Mouse (Mus musculus) liver, adult 2 months (tissue): ENCODE measurements around the gene Dnmt3a. TPM values are rescaled to one million over a fixed set of nuclear protein-coding genes. Genes with fewer than 3 reads are reported as not detected.

Experiments
- DNase-seq: peaks from one replicate; pipeline ENCODE4 v3.0.0-alpha.2; 2011; ENCODE audit warnings: low read depth, low spot score; ENCODE audit errors: extremely low read depth
- H3K27ac ChIP-seq: fragments of 200-500 bp; replicated peaks from 2 replicates; pipeline ENCODE4 v1.5.1; 2012; ENCODE audit warnings: low read depth, mild to moderate bottlenecking, control low read depth, inconsistent platforms, low read length; ENCODE audit not compliant: insufficient read depth
- H3K27me3 ChIP-seq: fragments of 200-500 bp; 2 replicates; pipeline ENCODE4 v1.6.1; 2012; ENCODE audit warnings: mild to moderate bottlenecking, moderate library complexity, low read length, inconsistent platforms; ENCODE audit not compliant: control insufficient read depth, insufficient read depth
- H3K36me3 ChIP-seq: fragments of 200-500 bp; 2 replicates; pipeline ENCODE4 v1.6.1; 2012; ENCODE audit warnings: low read length, inconsistent platforms; ENCODE audit not compliant: control insufficient read depth, insufficient read depth
- H3K4me1 ChIP-seq: fragments of 200-500 bp; 2 replicates; pipeline ENCODE4 v1.6.1; 2011; ENCODE audit warnings: low read length; ENCODE audit not compliant: control insufficient read depth, insufficient read depth
- H3K4me3 ChIP-seq: fragments of 200-500 bp; 2 replicates; pipeline ENCODE4 v1.5.1; 2011; ENCODE audit warnings: low read depth, mild to moderate bottlenecking, control low read depth, low read length, moderate library complexity; ENCODE audit not compliant: insufficient read depth
- H3K79me2 ChIP-seq: fragments of 200-500 bp; 2 replicates; pipeline ENCODE4 v1.6.1; 2012; ENCODE audit warnings: inconsistent platforms, mild to moderate bottlenecking, low read length, moderate library complexity; ENCODE audit not compliant: control insufficient read depth, insufficient read depth
- H3K9ac ChIP-seq: fragments of 200-500 bp; 2 replicates; pipeline ENCODE4 v1.6.1; 2012; ENCODE audit warnings: low read depth, mild to moderate bottlenecking, control low read depth, inconsistent platforms, low read length
- CTCF ChIP-seq: fragments of 200-500 bp; IDR thresholded peaks from 2 replicates; pipeline ENCODE4 v1.5.1; 2011; ENCODE audit warnings: low read depth, low read length, control low read depth
- POLR2A ChIP-seq: fragments of 200-500 bp; IDR thresholded peaks from 2 replicates; pipeline ENCODE4 v1.6.1; 2011; ENCODE audit warnings: low read length, control low read depth; ENCODE audit not compliant: insufficient read depth; ENCODE audit errors: extremely low read depth
- WGBS: fragments of 180-500 bp; shearing (Covaris S2); methylation state at CpG from one replicate; pipeline ENCODE4 v1.1.7; 2018; 5-methylcytosine and 5-hydroxymethylcytosine counted together
- polyA plus RNA-seq: library from polyadenylated mRNA; depleted of rRNA; stranded (reverse); fragments of >200 nt; gene quantifications from 2 replicates; pipeline ENCODE4 v1.2.3, GENCODE M21; 2012
- total RNA-seq: library from RNA; depleted of rRNA; stranded (reverse); fragments of >200 nt; gene quantifications from 2 replicates; pipeline ENCODE4 v1.2.3, GENCODE M21; 2014

The Dnmt3a gene
- total and polyA plus RNA-seq, 2 experiments, result 4.0 to 7.9 TPM

- Histone ChIP-seq H3K4me3 (no peak overlapping the region), H3K27me3 (no peaks in the 10 kb centered on the region), H3K36me3 (peaks cover 6% of the 10 kb centered on the region; the same call in 1 of the 2 replicates), H3K4me1 (peaks cover 4% of the 10 kb centered on the region; the same call in 1 of the 2 replicates), H3K27ac (no peak overlapping the region), H3K79me2 (no peaks in the 10 kb centered on the region), H3K9ac (no peak overlapping the region)
- WGBS, result 92% methylated on average over 4 of the region's 4 CpGs
- no peak for DNase-seq
- TF ChIP-seq CTCF (no peak), POLR2A (no peak)
These were observed 71.6 kb downstream of the Dnmt3a start for GRCm38 (mm10) chr12:3877376-3877775.

- no peak for DNase-seq
- 85% methylated on average over 3 of the region's 3 CpGs for WGBS
- Histone ChIP-seq H3K36me3 (peaks cover 5% of the 10 kb centered on the region; the same call in 1 of the 2 replicates), H3K79me2 (no peaks in the 10 kb centered on the region), H3K27ac (no peak overlapping the region), H3K9ac (no peak overlapping the region), H3K27me3 (no peaks in the 10 kb centered on the region), H3K4me3 (no peak overlapping the region), H3K4me1 (peaks cover 3% of the 10 kb centered on the region; the same call in 1 of the 2 replicates)
- TF ChIP-seq CTCF (no peak), POLR2A (no peak)
These were observed 75.7 kb downstream of the Dnmt3a start for GRCm38 (mm10) chr12:3881474-3881873.

- no peak for DNase-seq
- 78% methylated on average over 9 of the region's 9 CpGs for WGBS
These were observed 79.2 kb downstream of the Dnmt3a start for GRCm38 (mm10) chr12:3884892-3885493.

GRCm38 (mm10) chr12:3886601-3887000 lies 80.8 kb downstream of the Dnmt3a start:
- Histone ChIP-seq H3K27me3 (no peaks in the 10 kb centered on the region), H3K4me3 (no peak overlapping the region), H3K9ac (no peak overlapping the region), H3K27ac (no peak overlapping the region), H3K79me2 (no peaks in the 10 kb centered on the region), H3K4me1 (peaks cover 23% of the 10 kb centered on the region), H3K36me3 (peaks cover 2% of the 10 kb centered on the region; the same call in 1 of the 2 replicates)
- 66% methylated on average over 2 of the region's 2 CpGs for WGBS
- TF ChIP-seq POLR2A (no peak), CTCF (no peak)
- no peak for DNase-seq

More at GRCm38 (mm10) chr12:3884892-3885493, 79.2 kb downstream of the Dnmt3a start:
- no peak overlapping the region for H3K9ac ChIP-seq
- no peaks in the 10 kb centered on the region for H3K27me3 ChIP-seq
- H3K4me1 ChIP-seq, result peaks cover 18% of the 10 kb centered on the region
- TF ChIP-seq CTCF, result no peak
- no peak for TF ChIP-seq POLR2A
- H3K4me3 ChIP-seq, result no peak overlapping the region
- H3K27ac ChIP-seq, result no peak overlapping the region
- H3K36me3 ChIP-seq, result peaks cover 5% of the 10 kb centered on the region; the same call in 1 of the 2 replicates
- no peaks in the 10 kb centered on the region for H3K79me2 ChIP-seq

- H3K4me1 ChIP-seq, result peaks cover 33% of the 10 kb centered on the region
- no peak for TF ChIP-seq POLR2A
- TF ChIP-seq CTCF, result no peak
- no peak overlapping the region for H3K9ac ChIP-seq
- no peak overlapping the region for H3K4me3 ChIP-seq
- H3K27me3 ChIP-seq, result no peaks in the 10 kb centered on the region
- WGBS, result 64% methylated on average over 4 of the region's 4 CpGs
- no peak for DNase-seq
- peak overlapping the region; percentile 9; the same call in 1 of the 2 replicates for H3K27ac ChIP-seq
- no peaks in the 10 kb centered on the region for H3K36me3 ChIP-seq
- H3K79me2 ChIP-seq, result no peaks in the 10 kb centered on the region; the same call in 1 of the 2 replicates
These were observed 81.9 kb downstream of the Dnmt3a start for GRCm38 (mm10) chr12:3887515-3888325.
